Mouse (Mus musculus) lung, postnatal 0 days (tissue): ENCODE data around the gene Fndc3b. TPM values are rescaled to one million over a fixed set of nuclear protein-coding genes. Genes with fewer than 3 reads are reported as not detected.

Experiments used
- ATAC-seq: fragments of 200-750 bp; cut with Nextera tagmentation; 2 replicates; pipeline ENCODE4 v1.8.0; 2017; ENCODE audit warnings: moderate library complexity
- DNase-seq: peaks from one replicate; pipeline ENCODE4 v3.0.0-alpha.2; 2016; ENCODE audit warnings: low spot score
- H3K27ac ChIP-seq: fragments of 300-500 bp; sonication (generic); 2 replicates; pipeline ENCODE4 v1.5.1; 2014; ENCODE audit warnings: antibody characterized with exemption, mild to moderate bottlenecking, low read length, mixed read lengths
- H3K27me3 ChIP-seq: fragments of 300-500 bp; sonication (generic); replicated peaks from 2 replicates; pipeline ENCODE4 v1.6.1; 2014; ENCODE audit warnings: low read length, mixed read lengths; ENCODE audit not compliant: insufficient read depth
- H3K36me3 ChIP-seq: fragments of 300-500 bp; sonication (generic); 2 replicates; pipeline ENCODE4 v1.6.1; 2014; ENCODE audit warnings: low read length, mixed read lengths; ENCODE audit not compliant: insufficient read depth
- H3K4me1 ChIP-seq: fragments of 300-500 bp; sonication (generic); 2 replicates; pipeline ENCODE4 v1.6.1; 2014; ENCODE audit warnings: antibody characterized with exemption, low read depth, low read length, mixed read lengths; ENCODE audit not compliant: insufficient read depth
- H3K4me2 ChIP-seq: fragments of 300-500 bp; sonication (generic); replicated peaks from 2 replicates; pipeline ENCODE4 v1.6.1; 2014; ENCODE audit warnings: low read depth, mild to moderate bottlenecking, low read length, moderate library complexity, mixed read lengths
- H3K4me3 ChIP-seq: fragments of 300-500 bp; sonication (generic); 2 replicates; pipeline ENCODE4 v1.5.1; 2014; ENCODE audit warnings: low read depth, low read length
- H3K9ac ChIP-seq: fragments of 300-500 bp; sonication (generic); replicated peaks from 2 replicates; pipeline ENCODE4 v1.6.1; 2014; ENCODE audit warnings: low read depth, mild to moderate bottlenecking
- H3K9me3 ChIP-seq: fragments of 300-500 bp; sonication (generic); 2 replicates; pipeline ENCODE4 v1.6.1; 2016; ENCODE audit warnings: low read length, mixed read lengths
- CTCF ChIP-seq: IDR thresholded peaks from 2 replicates; pipeline ENCODE4 v1.5.1; 2016; ENCODE audit warnings: antibody characterized with exemption, mild to moderate bottlenecking
- EP300 ChIP-seq: IDR thresholded peaks from 2 replicates; pipeline ENCODE4 v1.6.1; 2016; ENCODE audit warnings: antibody characterized with exemption, mild to moderate bottlenecking, control low read depth
- WGBS: fragments of 180-500 bp; shearing (Covaris S2); extraction: QIAGEN DNeasy Blood & Tissue Kit; methylation state at CpG from one replicate; pipeline ENCODE4 v1.1.7; 2014; 5-methylcytosine and 5-hydroxymethylcytosine counted together
- polyA plus RNA-seq: library from polyadenylated mRNA; unstranded; fragments of >200 nt; fragmentation: Nextera tagmentation; extraction: Ambion mirVana; gene quantifications from 2 replicates; pipeline ENCODE4 v1.2.1, GENCODE M21; 2015

Fndc3b gene
- polyA plus RNA-seq, 1 experiment from 2014 or later = 28.5 TPM

DNA sequence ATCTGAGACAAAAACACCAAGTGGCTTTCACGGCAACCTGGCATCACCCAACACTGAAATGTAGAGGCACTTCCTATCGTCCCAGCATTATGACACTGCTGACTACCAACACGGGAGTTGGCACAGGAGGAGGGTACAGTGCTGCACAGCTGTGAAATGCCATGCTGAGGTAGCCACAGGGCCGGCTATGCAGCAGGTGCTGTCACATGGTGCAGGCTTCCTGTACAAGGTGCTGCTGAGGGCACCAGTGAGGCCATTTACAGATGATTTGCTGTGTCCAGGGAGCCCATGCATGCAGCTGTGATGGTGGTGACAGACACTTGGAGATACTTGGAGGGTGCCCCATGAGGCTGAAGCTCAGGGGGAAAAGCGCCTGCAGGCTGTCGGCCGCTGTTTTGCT lies 249.2 kb downstream of the Fndc3b start:
- DNase-seq = no peak
- H3K4me2 ChIP-seq = no peak overlapping the region
- peaks cover 42% of the 10 kb centered on the region for H3K36me3 ChIP-seq
- no peak overlapping the region for H3K4me3 ChIP-seq
- no peak overlapping the region for H3K9ac ChIP-seq
- no peaks in the 10 kb centered on the region for H3K4me1 ChIP-seq
- no peaks in the 10 kb centered on the region for H3K27me3 ChIP-seq
- no peak overlapping the region for H3K27ac ChIP-seq
- no peak for ATAC-seq
- no peak for TF ChIP-seq CTCF
- TF ChIP-seq EP300 = no peak
- 86% methylated on average over 7 of the region's 7 CpGs for WGBS
- no peaks in the 10 kb centered on the region for H3K9me3 ChIP-seq

DNA sequence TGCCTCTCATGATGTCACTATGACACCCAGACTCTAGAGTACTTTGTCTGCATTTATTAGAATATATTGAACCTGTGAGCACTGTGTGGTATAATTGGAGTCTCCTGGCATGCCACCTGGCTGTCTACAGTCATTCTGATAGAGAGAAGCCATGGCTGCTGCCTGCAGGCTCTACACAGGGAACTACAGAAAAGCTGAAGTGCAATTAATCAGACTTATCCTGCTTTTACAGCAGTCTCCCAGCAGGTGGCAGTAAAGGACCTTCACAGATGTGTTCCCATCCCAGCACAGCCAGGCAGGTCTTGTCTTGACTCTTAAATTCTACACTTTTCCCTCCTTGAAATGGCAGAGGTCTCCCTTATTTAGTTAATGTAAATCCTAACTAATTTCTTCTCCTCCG lies 250.1 kb downstream of the Fndc3b start:
- 33% methylated on average over 1 of the region's 1 CpGs for WGBS
- TF ChIP-seq EP300 (no peak), CTCF (peak; percentile 87)
- no peak overlapping the region for H3K4me3 ChIP-seq
- no peak overlapping the region for H3K9ac ChIP-seq
- no peak overlapping the region for H3K4me2 ChIP-seq
- H3K36me3 ChIP-seq = peaks cover 43% of the 10 kb centered on the region
- ATAC-seq (peak; percentile 62), DNase-seq (peak; percentile 86)
- H3K4me1 ChIP-seq = no peaks in the 10 kb centered on the region
- no peaks in the 10 kb centered on the region for H3K27me3 ChIP-seq
- no peak overlapping the region for H3K27ac ChIP-seq
- H3K9me3 ChIP-seq = no peaks in the 10 kb centered on the region

DNA sequence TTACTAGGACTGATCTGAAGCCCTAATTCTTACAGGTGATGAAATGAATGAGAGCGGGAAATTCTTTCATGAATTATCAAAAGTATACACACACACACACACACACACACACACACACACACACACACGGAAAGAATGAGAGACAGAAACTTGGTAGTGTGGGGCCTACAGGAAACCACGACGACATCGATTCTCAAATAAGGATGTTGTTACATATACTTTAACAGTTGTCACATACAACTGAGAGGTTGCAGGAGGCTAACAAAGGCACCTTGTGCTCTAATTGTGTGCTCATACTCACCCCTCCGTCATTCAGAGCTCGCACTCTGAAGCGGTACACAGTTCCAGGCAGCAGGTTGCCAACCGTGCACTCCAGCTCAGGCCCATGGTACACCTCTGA lies 252.7 kb downstream of the Fndc3b start:
- WGBS = 75% methylated on average over 9 of the region's 9 CpGs
- Histone ChIP-seq H3K4me2 (no peak overlapping the region), H3K4me1 (no peaks in the 10 kb centered on the region; the same call in 1 of the 2 replicates), H3K9me3 (no peaks in the 10 kb centered on the region), H3K4me3 (no peak overlapping the region), H3K36me3 (peaks cover 40% of the 10 kb centered on the region), H3K27ac (no peak overlapping the region), H3K9ac (no peak overlapping the region), H3K27me3 (no peaks in the 10 kb centered on the region)
- DNase-seq (no peak), ATAC-seq (no peak)
- TF ChIP-seq EP300 (no peak), CTCF (no peak)

DNA sequence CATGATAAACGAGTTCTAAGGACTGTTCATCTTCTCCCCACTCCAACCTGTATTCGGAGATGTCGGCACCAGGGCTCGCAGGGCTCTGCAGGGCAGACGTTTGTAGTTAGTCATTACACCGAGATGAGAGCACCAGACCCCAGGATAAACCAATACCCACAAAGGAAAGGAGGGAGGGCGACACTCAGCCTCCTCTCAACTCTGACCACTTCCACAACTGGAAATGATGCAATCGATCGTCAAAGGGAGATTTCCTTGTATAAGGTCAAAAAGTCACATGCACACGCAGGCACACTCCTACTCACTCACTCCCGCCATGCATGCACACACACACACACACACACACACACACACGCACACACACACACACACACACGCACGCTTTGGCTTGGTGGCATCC lies 254.6 kb downstream of the Fndc3b start:
- no peak overlapping the region for H3K27ac ChIP-seq
- no peaks in the 10 kb centered on the region for H3K9me3 ChIP-seq
- whole genome bisulfite sequencing = 74% methylated on average over 14 of the region's 14 CpGs
- H3K4me2 ChIP-seq = no peak overlapping the region
- H3K27me3 ChIP-seq = no peaks in the 10 kb centered on the region
- no peak for DNase-seq
- no peak overlapping the region for H3K9ac ChIP-seq
- H3K4me1 ChIP-seq = no peaks in the 10 kb centered on the region; the same call in 1 of the 2 replicates
- TF ChIP-seq EP300 (no peak), CTCF (no peak)
- no peak overlapping the region for H3K4me3 ChIP-seq
- H3K36me3 ChIP-seq = peaks cover 44% of the 10 kb centered on the region
- no peak for ATAC-seq

DNA sequence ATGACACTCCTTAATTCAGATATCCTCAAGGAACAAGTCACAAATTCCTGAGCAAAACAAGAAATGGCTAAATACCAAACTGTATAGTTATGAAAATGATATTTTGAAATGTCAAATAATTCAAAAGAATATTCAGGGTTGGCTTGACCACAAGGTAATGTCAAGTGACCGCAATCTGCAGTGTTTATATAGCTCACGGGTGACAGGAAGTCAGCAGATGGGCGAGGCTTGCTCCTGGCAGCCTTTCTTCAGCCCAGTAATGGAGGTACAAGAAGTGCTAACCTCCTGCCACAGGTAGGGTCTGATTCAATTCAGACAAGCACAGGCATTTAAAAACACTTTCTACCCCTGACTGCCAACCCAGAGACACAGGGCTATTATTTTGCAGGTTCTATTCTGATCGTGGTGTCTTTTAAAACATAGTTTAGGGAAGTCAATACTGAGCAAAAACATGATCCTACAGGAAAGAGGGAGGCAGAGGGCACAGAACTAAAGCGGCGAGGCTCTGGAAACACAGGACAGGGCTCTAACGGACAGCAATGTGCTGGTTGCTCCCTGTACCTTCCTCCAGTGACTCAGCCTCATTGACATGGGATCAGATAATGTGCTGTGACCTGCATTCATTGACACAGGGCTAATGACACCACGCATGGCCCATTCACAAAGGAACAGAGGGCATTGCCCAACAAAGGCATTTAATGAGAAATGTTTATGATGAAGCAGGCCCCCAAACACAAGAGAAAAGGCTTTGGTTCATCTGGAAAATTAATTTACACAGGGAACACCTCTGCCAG lies 256.5 kb downstream of the Fndc3b start:
- DNase-seq (peak; percentile 74), ATAC-seq (peak; percentile 87)
- no peaks in the 10 kb centered on the region; the same call in 1 of the 2 replicates for H3K4me1 ChIP-seq
- H3K27me3 ChIP-seq = no peaks in the 10 kb centered on the region
- no peaks in the 10 kb centered on the region for H3K9me3 ChIP-seq
- H3K27ac ChIP-seq = peak overlapping the region; percentile 75
- H3K4me2 ChIP-seq = no peak overlapping the region
- TF ChIP-seq EP300 (peak; percentile 72), CTCF (no peak)
- H3K9ac ChIP-seq = no peak overlapping the region
- peaks cover 39% of the 10 kb centered on the region for H3K36me3 ChIP-seq
- WGBS = 65% methylated on average over 8 of the region's 8 CpGs
- no peak overlapping the region for H3K4me3 ChIP-seq

DNA sequence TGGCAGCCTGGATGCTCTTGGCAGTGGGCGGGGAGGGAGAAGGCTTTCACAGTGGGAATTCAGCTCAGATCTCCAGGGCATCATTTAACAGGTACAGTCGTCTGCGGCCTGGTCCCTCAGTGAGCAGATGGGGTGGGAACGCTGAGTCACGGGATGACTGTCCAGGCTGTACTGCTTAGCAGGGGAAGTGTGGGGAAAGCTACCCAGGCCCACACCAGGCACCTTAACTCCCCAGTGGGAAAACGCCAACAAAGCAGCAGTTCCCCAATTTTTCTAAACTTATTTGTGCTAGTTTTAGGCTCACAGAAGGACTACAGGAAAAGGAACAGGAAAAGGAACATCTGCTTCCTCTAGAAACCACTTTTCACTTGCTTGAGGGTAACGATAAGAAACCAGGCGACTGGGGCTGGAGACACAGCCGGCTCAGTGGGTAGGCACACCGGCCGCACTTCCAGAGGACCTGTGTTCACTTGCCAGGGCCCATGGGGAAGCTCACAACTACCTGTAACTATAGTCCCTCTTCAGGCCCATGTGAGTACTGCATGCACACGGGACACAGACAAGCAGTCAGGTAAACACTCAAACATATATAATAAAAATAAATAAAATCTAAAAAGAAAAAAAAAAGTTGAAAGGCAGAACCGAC lies 257.5 kb downstream of the Fndc3b start:
- peak; percentile 16 for ATAC-seq

More for the DNA sequence above, 257.5 kb downstream of the Fndc3b start:
- TF ChIP-seq CTCF = peak; percentile 30
- TF ChIP-seq EP300 = no peak
- WGBS = 78% methylated on average over 13 of the region's 13 CpGs
- H3K9ac ChIP-seq = no peak overlapping the region
- H3K36me3 ChIP-seq = peaks cover 38% of the 10 kb centered on the region; the same call in 1 of the 2 replicates
- H3K4me1 ChIP-seq = no peaks in the 10 kb centered on the region; the same call in 1 of the 2 replicates
- H3K27ac ChIP-seq = peak overlapping the region; percentile 65
- peak; percentile 24 for DNase-seq
- no peaks in the 10 kb centered on the region for H3K27me3 ChIP-seq
- no peaks in the 10 kb centered on the region for H3K9me3 ChIP-seq
- H3K4me2 ChIP-seq = no peak overlapping the region
- no peak overlapping the region for H3K4me3 ChIP-seq
